Mouse (Mus musculus) megakaryocyte, embryonic 14.5 days (primary cell): ENCODE measurements at regions not wholly inside any gene's neighbourhood (a gene's known extent, or its start where the extent isn't known, plus 50 kb on each side); places are given as distances from the start of the nearest gene placed in this dataset.

Experiments used
- H3K27me3 ChIP-seq: replicated peaks from 2 replicates; pipeline ENCODE3; 2012; ENCODE audit warnings: inconsistent platforms
- H3K36me3 ChIP-seq: replicated peaks from 2 replicates; pipeline ENCODE3; 2012; ENCODE audit warnings: low read length, inconsistent platforms, mixed read lengths
- H3K4me1 ChIP-seq: 2 replicates; pipeline ENCODE4 v1.6.1; 2012; ENCODE audit warnings: inconsistent platforms
- H3K4me3 ChIP-seq: replicated peaks from 2 replicates; pipeline ENCODE3; 2012; ENCODE audit warnings: moderate library complexity, mild to moderate bottlenecking, inconsistent platforms
- H3K9me3 ChIP-seq: 2 replicates; pipeline ENCODE4 v1.6.1; 2012; ENCODE audit warnings: inconsistent platforms
- FLI1 ChIP-seq: IDR thresholded peaks from 2 replicates; pipeline ENCODE4 v1.6.1; 2012; ENCODE audit warnings: low read length, inconsistent platforms, mixed read lengths
- GATA1 ChIP-seq: IDR thresholded peaks from 3 replicates; pipeline ENCODE4 v1.6.1; 2012; ENCODE audit warnings: mixed read lengths, low read length, inconsistent platforms, borderline replicate concordance

- no peak overlapping the region for H3K4me3 ChIP-seq
- no peak for TF ChIP-seq FLI1
- TF ChIP-seq GATA1: no peak
Observed at GRCm38 (mm10) chr15:36427334-36427733, 580.2 kb downstream of the Zfp706 start.

GRCm38 (mm10) chr15:36425902-36426301 lies 581.7 kb downstream of the Zfp706 start:
- Histone ChIP-seq H3K4me3 (no peak overlapping the region), H3K9me3 (no peaks in the 10 kb centered on the region), H3K27me3 (peaks cover 13% of the 10 kb centered on the region), H3K4me1 (peaks cover 79% of the 10 kb centered on the region), H3K36me3 (no peaks in the 10 kb centered on the region)
- no peak for TF ChIP-seq GATA1
- TF ChIP-seq FLI1: no peak

More at GRCm38 (mm10) chr15:36427334-36427733, 580.2 kb downstream of the Zfp706 start:
- peaks cover 74% of the 10 kb centered on the region for H3K4me1 ChIP-seq
- H3K9me3 ChIP-seq: no peaks in the 10 kb centered on the region
- peaks cover 6% of the 10 kb centered on the region for H3K27me3 ChIP-seq
- H3K36me3 ChIP-seq: no peaks in the 10 kb centered on the region

- peaks cover 75% of the 10 kb centered on the region for H3K4me1 ChIP-seq
- no peaks in the 10 kb centered on the region for H3K36me3 ChIP-seq
- H3K27me3 ChIP-seq: peaks cover 24% of the 10 kb centered on the region
- no peak overlapping the region for H3K4me3 ChIP-seq
- TF ChIP-seq FLI1: no peak
- TF ChIP-seq GATA1: no peak
- H3K9me3 ChIP-seq: no peaks in the 10 kb centered on the region
Observed at GRCm38 (mm10) chr15:36424047-36424446, 583.5 kb downstream of the Zfp706 start.

- Histone ChIP-seq H3K27me3 (peaks cover 24% of the 10 kb centered on the region), H3K4me3 (no peak overlapping the region), H3K4me1 (peaks cover 69% of the 10 kb centered on the region), H3K9me3 (no peaks in the 10 kb centered on the region), H3K36me3 (no peaks in the 10 kb centered on the region)
- TF ChIP-seq FLI1: no peak
- TF ChIP-seq GATA1: no peak
Observed at GRCm38 (mm10) chr15:36422781-36423180, 584.8 kb downstream of the Zfp706 start.

GRCm38 (mm10) chr15:36419943-36420480 lies 587.6 kb downstream of the Zfp706 start:
- H3K4me1 ChIP-seq: peaks cover 63% of the 10 kb centered on the region
- H3K4me3 ChIP-seq: no peak overlapping the region
- H3K36me3 ChIP-seq: no peaks in the 10 kb centered on the region
- TF ChIP-seq GATA1 (no peak), FLI1 (no peak)
- peaks cover 27% of the 10 kb centered on the region for H3K27me3 ChIP-seq
- H3K9me3 ChIP-seq: no peaks in the 10 kb centered on the region

- no peaks in the 10 kb centered on the region for H3K36me3 ChIP-seq
- peaks cover 30% of the 10 kb centered on the region for H3K27me3 ChIP-seq
- TF ChIP-seq GATA1 (no peak), FLI1 (no peak)
- no peak overlapping the region for H3K4me3 ChIP-seq
- H3K9me3 ChIP-seq: no peaks in the 10 kb centered on the region
- peaks cover 41% of the 10 kb centered on the region for H3K4me1 ChIP-seq
Observed at GRCm38 (mm10) chr15:36417426-36417825, 590.1 kb downstream of the Zfp706 start.

GRCm38 (mm10) chr15:36415552-36416249 lies 591.9 kb downstream of the Zfp706 start:
- Histone ChIP-seq H3K27me3 (peaks cover 27% of the 10 kb centered on the region), H3K4me3 (no peak overlapping the region), H3K36me3 (no peaks in the 10 kb centered on the region), H3K4me1 (peaks cover 30% of the 10 kb centered on the region), H3K9me3 (no peaks in the 10 kb centered on the region)
- TF ChIP-seq FLI1 (no peak), GATA1 (no peak)

- H3K4me3 ChIP-seq: no peak overlapping the region
Observed at GRCm38 (mm10) chr15:36412016-36412415, 595.6 kb downstream of the Zfp706 start.

GRCm38 (mm10) chr15:36405446-36405845 lies 602.1 kb downstream of the Zfp706 start:
- Histone ChIP-seq H3K36me3 (no peaks in the 10 kb centered on the region), H3K4me3 (no peak overlapping the region), H3K4me1 (no peaks in the 10 kb centered on the region), H3K9me3 (peaks cover 20% of the 10 kb centered on the region), H3K27me3 (peaks cover 36% of the 10 kb centered on the region)
- no peak for TF ChIP-seq FLI1
- TF ChIP-seq GATA1: no peak

More at GRCm38 (mm10) chr15:36412016-36412415, 595.6 kb downstream of the Zfp706 start:
- Histone ChIP-seq H3K4me1 (peaks cover 13% of the 10 kb centered on the region), H3K36me3 (no peaks in the 10 kb centered on the region), H3K9me3 (peaks cover 10% of the 10 kb centered on the region), H3K27me3 (peaks cover 25% of the 10 kb centered on the region)
- TF ChIP-seq GATA1 (no peak), FLI1 (no peak)

- TF ChIP-seq GATA1 (no peak), FLI1 (no peak)
- no peak overlapping the region for H3K4me3 ChIP-seq
- H3K9me3 ChIP-seq: peaks cover 20% of the 10 kb centered on the region
- no peaks in the 10 kb centered on the region for H3K4me1 ChIP-seq
- no peaks in the 10 kb centered on the region for H3K36me3 ChIP-seq
- H3K27me3 ChIP-seq: peaks cover 38% of the 10 kb centered on the region
Observed at GRCm38 (mm10) chr15:36403336-36404119, 604.0 kb downstream of the Zfp706 start.

GRCm38 (mm10) chr15:36402051-36402450 lies 605.5 kb downstream of the Zfp706 start:
- TF ChIP-seq FLI1 (no peak), GATA1 (no peak)
- Histone ChIP-seq H3K27me3 (peaks cover 44% of the 10 kb centered on the region), H3K4me3 (no peak overlapping the region), H3K36me3 (no peaks in the 10 kb centered on the region), H3K9me3 (peaks cover 10% of the 10 kb centered on the region), H3K4me1 (no peaks in the 10 kb centered on the region; the same call in 1 of the 2 replicates)
